Mouse (Mus musculus) bone marrow, adult 2 months (tissue): ENCODE results near the gene 4931406P16Rik.
"Not testable (repeated sequence)": the region's sequence is repeated elsewhere in the genome, so short reads cannot be mapped to it uniquely, and the experiment has no call there.

Experiments used
- CTCF ChIP-seq: fragments of 200-500 bp; IDR thresholded peaks from 2 replicates; pipeline ENCODE4 v1.5.1; 2011; ENCODE audit warnings: low read length, control low read depth; ENCODE audit not compliant: control insufficient read depth, insufficient read depth
- POLR2A ChIP-seq: fragments of 200-500 bp; IDR thresholded peaks from 2 replicates; pipeline ENCODE4 v1.6.1; 2011; ENCODE audit warnings: low read depth, mild to moderate bottlenecking, control low read depth, low read length, borderline replicate concordance; ENCODE audit not compliant: control insufficient read depth

GRCm38 (mm10) chr7:34336545-34336944 is 23.2 kb upstream of the 4931406P16Rik start:
- TF ChIP-seq CTCF, POLR2A: not testable (repeated sequence)
